ENCODE assay signal across 25 mouse cellular contexts in the genomic region with DNA sequence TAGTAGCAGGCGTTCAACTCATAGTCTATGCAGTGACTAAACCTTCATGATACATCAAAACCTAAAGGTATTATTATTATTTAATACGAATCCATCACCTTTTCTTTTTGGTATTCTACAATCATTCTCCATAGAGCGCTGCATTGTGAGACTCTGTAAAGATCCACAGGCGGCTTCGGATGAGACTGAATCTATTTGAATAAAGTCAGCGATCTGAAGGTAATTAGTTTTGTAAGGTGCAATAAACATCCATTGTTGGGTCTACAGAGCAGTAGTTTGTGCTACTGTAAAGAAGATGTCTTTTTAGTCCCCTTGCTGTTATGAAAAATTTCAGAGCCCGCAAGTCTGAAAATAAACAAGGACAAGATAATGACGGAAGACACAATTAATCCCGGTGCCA.
DNase-seq lines count a peak whose midpoint lies in the region; ATAC-seq and TF ChIP-seq lines count a peak whose summit lies in the region.
"Had no signal": no experiment of that assay in that cellular context is flagged by ENCODE, and none has a peak within 500 bp of the region (broad histone marks: within the 10 kb centered on the region; RNA-seq: fewer than 3 reads in every experiment).

No protein-coding gene starts in this region.

- no peak overlapping the region for H3K4me3 ChIP-seq in hindbrain, embryonic 15.5 days
- H3K4me3 ChIP-seq in hindbrain, embryonic 10.5 days: no peak overlapping the region
- H3K4me3 ChIP-seq in midbrain, embryonic 14.5 days (replicated peaks; ENCODE audit: low read depth, low read length): no peak overlapping the region
- no peak overlapping the region for H3K4me3 ChIP-seq in midbrain, embryonic 16.5 days (ENCODE audit: low read depth, low read length)
- H3K4me3 ChIP-seq: embryonic facial prominence, embryonic 12.5 days; embryonic facial prominence, embryonic 15.5 days; forebrain, embryonic 12.5 days; heart, embryonic 12.5 days; heart, embryonic 15.5 days had no signal

- H3K36me3 ChIP-seq in hindbrain, embryonic 15.5 days: no peaks in the 10 kb centered on the region
- no peaks in the 10 kb centered on the region for H3K36me3 ChIP-seq in hindbrain, embryonic 10.5 days
- no peaks in the 10 kb centered on the region for H3K36me3 ChIP-seq in midbrain, embryonic 14.5 days (ENCODE audit: control insufficient read depth, insufficient read depth, low read length)
- no peaks in the 10 kb centered on the region for H3K36me3 ChIP-seq in midbrain, embryonic 16.5 days (ENCODE audit: control insufficient read depth, insufficient read depth, low read length)
- H3K36me3 ChIP-seq: embryonic facial prominence, embryonic 12.5 days; embryonic facial prominence, embryonic 15.5 days; forebrain, embryonic 12.5 days; heart, embryonic 12.5 days; heart, embryonic 15.5 days had no signal

- ATAC-seq in hindbrain, embryonic 15.5 days (ENCODE audit: low FRiP score, low read depth): no peak
- ATAC-seq in midbrain, embryonic 14.5 days (ENCODE audit: low FRiP score, low TSS enrichment): no peak
- no peak for ATAC-seq in midbrain, embryonic 16.5 days
- ATAC-seq: CD4-positive, CD25-positive, alpha-beta regulatory T cell, adult 4 months; intestine, embryonic 16.5 days had no signal

- H3K9me3 ChIP-seq in hindbrain, embryonic 15.5 days: no peaks in the 10 kb centered on the region
- H3K9me3 ChIP-seq in hindbrain, embryonic 10.5 days: no peaks in the 10 kb centered on the region
- no peaks in the 10 kb centered on the region for H3K9me3 ChIP-seq in midbrain, embryonic 14.5 days (ENCODE audit: control insufficient read depth, low read length)
- no peaks in the 10 kb centered on the region for H3K9me3 ChIP-seq in midbrain, embryonic 16.5 days (replicated peaks; ENCODE audit: control insufficient read depth, low read length, poor library complexity, severe bottlenecking)
- H3K9me3 ChIP-seq: embryonic facial prominence, embryonic 12.5 days; embryonic facial prominence, embryonic 15.5 days; forebrain, embryonic 12.5 days; heart, embryonic 12.5 days; heart, embryonic 15.5 days had no signal

- 0 out of 2 replicates have a peak overlapping the region, but pooled peaks have one; percentile 16 for H3K4me2 ChIP-seq in hindbrain, embryonic 15.5 days
- no peak overlapping the region for H3K4me2 ChIP-seq in midbrain, embryonic 14.5 days (ENCODE audit: low read length)
- H3K4me2 ChIP-seq in midbrain, embryonic 16.5 days (ENCODE audit: low read length): no peak overlapping the region
- H3K4me2 ChIP-seq: embryonic facial prominence, embryonic 12.5 days; embryonic facial prominence, embryonic 15.5 days; forebrain, embryonic 12.5 days; heart, embryonic 12.5 days; heart, embryonic 15.5 days had no signal

- no peak for TF ChIP-seq CTCF in brain, embryonic 14.5 days (IDR thresholded peaks at IDR 0.05; ENCODE audit: borderline replicate concordance, extremely low read depth, insufficient read depth, insufficient read length)

- H3K9ac ChIP-seq in hindbrain, embryonic 15.5 days: no peak overlapping the region
- H3K9ac ChIP-seq in midbrain, embryonic 14.5 days (replicated peaks; ENCODE audit: low read length): no peak overlapping the region
- H3K9ac ChIP-seq in midbrain, embryonic 16.5 days (ENCODE audit: low read depth, low read length): no peak overlapping the region
- H3K9ac ChIP-seq: embryonic facial prominence, embryonic 12.5 days; embryonic facial prominence, embryonic 15.5 days; forebrain, embryonic 12.5 days; heart, embryonic 12.5 days; heart, embryonic 15.5 days had no signal

- H3K27me3 ChIP-seq in hindbrain, embryonic 15.5 days: no peaks in the 10 kb centered on the region
- H3K27me3 ChIP-seq in hindbrain, embryonic 10.5 days (ENCODE audit: insufficient read depth, poor library complexity, severe bottlenecking): no peaks in the 10 kb centered on the region
- no peaks in the 10 kb centered on the region for H3K27me3 ChIP-seq in midbrain, embryonic 14.5 days (ENCODE audit: control insufficient read depth, insufficient read depth, low read length)
- H3K27me3 ChIP-seq in midbrain, embryonic 16.5 days (ENCODE audit: control insufficient read depth, insufficient read depth, low read depth, low read length): no peaks in the 10 kb centered on the region
- H3K27me3 ChIP-seq: embryonic facial prominence, embryonic 12.5 days; embryonic facial prominence, embryonic 15.5 days; forebrain, embryonic 12.5 days; heart, embryonic 12.5 days; heart, embryonic 15.5 days had no signal

- TF ChIP-seq POLR2A in brain, embryonic 14.5 days (IDR thresholded peaks at IDR 0.05; ENCODE audit: borderline replicate concordance, extremely low read depth, insufficient read depth, insufficient read length, poor library complexity, severe bottlenecking): no peak

- no peaks in the 10 kb centered on the region for H3K4me1 ChIP-seq in hindbrain, embryonic 15.5 days (replicated peaks)
- 0 out of 2 replicates have a peak, but pooled peaks cover 3% of the 10 kb centered on the region for H3K4me1 ChIP-seq in hindbrain, embryonic 10.5 days (replicated peaks)
- no peaks in the 10 kb centered on the region for H3K4me1 ChIP-seq in midbrain, embryonic 14.5 days (ENCODE audit: control insufficient read depth, insufficient read depth, low read length)
- peaks cover 2% of the 10 kb centered on the region; the same call in 1 of the 2 replicates for H3K4me1 ChIP-seq in midbrain, embryonic 16.5 days (ENCODE audit: control insufficient read depth, insufficient read depth, low read length)
- H3K4me1 ChIP-seq: embryonic facial prominence, embryonic 12.5 days; embryonic facial prominence, embryonic 15.5 days; forebrain, embryonic 12.5 days; heart, embryonic 12.5 days; heart, embryonic 15.5 days had no signal

- WGBS in hindbrain, embryonic 15.5 days: 39% methylated on average over 9 of the region's 9 CpGs
- WGBS in hindbrain, embryonic 10.5 days: 75% methylated on average over 9 of the region's 9 CpGs
- WGBS in midbrain, embryonic 14.5 days: 73% methylated on average over 9 of the region's 9 CpGs
- 56% methylated on average over 9 of the region's 9 CpGs for whole genome bisulfite sequencing in midbrain, embryonic 16.5 days

- no peak for DNase-seq in hindbrain, embryonic 10.5 days (ENCODE audit: low spot score)
- DNase-seq in midbrain, embryonic 14.5 days: peak; percentile 10
- peak; percentile 40 for DNase-seq in brain, embryonic 14.5 days (ENCODE audit: low read depth)
- peak; percentile 70 for DNase-seq in retina, embryonic 14.5 days (ENCODE audit: low spot score)
- no peak for DNase-seq in T-cell, adult 2 months (ENCODE audit: low spot score)
- no peak for DNase-seq in testis, postnatal 14 days (ENCODE audit: low spot score)
- DNase-seq: adrenal gland, postnatal 10 days; adrenal gland, postnatal 36 days; cerebellum, adult 11 months; cerebellum, adult 2 months; cerebellum, adult 9-11 months; cerebellum, postnatal 25 days; gastrocnemius, postnatal 25 days; heart, adult 18-20 months; heart, postnatal 10 days; heart, postnatal 36 days had no signal

- no peak overlapping the region for H3K27ac ChIP-seq in hindbrain, embryonic 15.5 days (replicated peaks)
- H3K27ac ChIP-seq in hindbrain, embryonic 10.5 days: no peak overlapping the region
- no peak overlapping the region for H3K27ac ChIP-seq in midbrain, embryonic 14.5 days (replicated peaks; ENCODE audit: low read depth, low read length)
- H3K27ac ChIP-seq in midbrain, embryonic 16.5 days (ENCODE audit: low read length): no peak overlapping the region
- H3K27ac ChIP-seq: embryonic facial prominence, embryonic 12.5 days; embryonic facial prominence, embryonic 15.5 days; forebrain, embryonic 12.5 days; heart, embryonic 15.5 days had no signal

Comparison
In these comparisons a context has a peak if more than half of its experiments do, and no peak if none do; other contexts are left out.
1. DNase-seq: peak in midbrain, embryonic 14.5 days (single experiment), brain, embryonic 14.5 days (single experiment) and retina, embryonic 14.5 days (single experiment); none in hindbrain, embryonic 10.5 days (single experiment), T-cell, adult 2 months (single experiment) and testis, postnatal 14 days (single experiment).